Mouse (Mus musculus): ENCODE measurements around the gene Brpf1. TPM values are rescaled to one million over a fixed set of nuclear protein-coding genes. Genes with fewer than 3 reads are reported as not detected.

Brpf1 gene
- polyA plus RNA-seq, 1 experiment from 2014 or later: 6.5 TPM

GRCm38 (mm10) chr6:113272365-113272764 is 34.6 kb upstream of the Brpf1 start:
- no peak for ATAC-seq (ENCODE audit: low FRiP score, low TSS enrichment)
- no peak for TF ChIP-seq CTCF (IDR thresholded peaks at IDR 0.05; ENCODE audit: low read depth)
- no peak for TF ChIP-seq EP300 (optimal IDR thresholded peaks at IDR 0.05)
- Histone ChIP-seq H3K27me3 (ENCODE audit: control insufficient read depth, insufficient read depth, low read length) (no peaks in the 10 kb centered on the region), H3K4me3 (ENCODE audit: low read depth, low read length) (no peak overlapping the region), H3K27ac (replicated peaks) (no peak overlapping the region), H3K4me1 (replicated peaks; ENCODE audit: control insufficient read depth, insufficient read depth) (no peaks in the 10 kb centered on the region), H3K4me2 (replicated peaks; ENCODE audit: low read depth) (no peak overlapping the region), H3K9ac (ENCODE audit: low read length) (no peak overlapping the region), H3K9me3 (ENCODE audit: control insufficient read depth, low read length) (no peaks in the 10 kb centered on the region), H3K36me3 (ENCODE audit: control insufficient read depth, insufficient read depth, low read length) (peaks cover 24% of the 10 kb centered on the region)
- no peak for DNase-seq (ENCODE audit: low spot score)
- 83% methylated on average over 3 of the region's 3 CpGs for WGBS

GRCm38 (mm10) chr6:113276846-113277245 is 30.1 kb upstream of the Brpf1 start:
- H3K9me3 ChIP-seq (ENCODE audit: control insufficient read depth, low read length): no peaks in the 10 kb centered on the region
- TF ChIP-seq EP300 (optimal IDR thresholded peaks at IDR 0.05) (no peak), CTCF (IDR thresholded peaks at IDR 0.05; ENCODE audit: low read depth) (no peak)
- no peak for ATAC-seq (ENCODE audit: low FRiP score, low TSS enrichment)
- WGBS: 72% methylated on average over 4 of the region's 4 CpGs
- H3K27ac ChIP-seq (replicated peaks): no peak overlapping the region
- no peak overlapping the region for H3K9ac ChIP-seq (ENCODE audit: low read length)
- H3K4me1 ChIP-seq (replicated peaks; ENCODE audit: control insufficient read depth, insufficient read depth): no peaks in the 10 kb centered on the region
- H3K4me3 ChIP-seq (ENCODE audit: low read depth, low read length): no peak overlapping the region
- no peak for DNase-seq (ENCODE audit: low spot score)
- H3K36me3 ChIP-seq (ENCODE audit: control insufficient read depth, insufficient read depth, low read length): peaks cover 7% of the 10 kb centered on the region; the same call in 1 of the 2 replicates
- no peak overlapping the region for H3K4me2 ChIP-seq (replicated peaks; ENCODE audit: low read depth)
- no peaks in the 10 kb centered on the region for H3K27me3 ChIP-seq (ENCODE audit: control insufficient read depth, insufficient read depth, low read length)

DNA sequence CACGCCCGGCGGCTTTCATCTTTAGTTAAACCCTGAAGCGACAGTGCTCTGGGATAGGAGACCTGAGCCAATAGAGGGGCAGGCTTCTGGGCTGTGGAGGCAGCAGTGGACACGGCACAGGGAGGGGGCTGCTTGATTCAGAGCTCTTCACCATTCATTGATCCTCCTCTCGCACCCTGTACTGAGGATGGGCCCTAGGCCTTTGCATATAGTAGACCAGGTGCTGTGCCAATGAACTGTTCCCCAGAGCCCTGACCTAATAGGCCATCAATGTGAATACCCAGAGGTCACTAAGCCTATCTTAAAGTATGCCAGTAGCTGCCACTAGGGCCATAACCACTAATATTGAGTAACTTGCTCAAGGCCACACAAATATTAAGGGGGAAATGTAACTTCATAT is 25.3 kb upstream of the Brpf1 start:
- H3K4me3 ChIP-seq (ENCODE audit: low read depth, low read length): no peak overlapping the region
- H3K27me3 ChIP-seq (ENCODE audit: control insufficient read depth, insufficient read depth, low read length): peaks cover 8% of the 10 kb centered on the region; the same call in 1 of the 2 replicates
- WGBS: 66% methylated on average over 6 of the region's 6 CpGs
- H3K36me3 ChIP-seq (ENCODE audit: control insufficient read depth, insufficient read depth, low read length): peaks cover 3% of the 10 kb centered on the region; the same call in 1 of the 2 replicates
- no peaks in the 10 kb centered on the region for H3K9me3 ChIP-seq (ENCODE audit: control insufficient read depth, low read length)
- no peaks in the 10 kb centered on the region for H3K4me1 ChIP-seq (replicated peaks; ENCODE audit: control insufficient read depth, insufficient read depth)
- H3K27ac ChIP-seq (replicated peaks): no peak overlapping the region
- TF ChIP-seq CTCF (IDR thresholded peaks at IDR 0.05; ENCODE audit: low read depth) (no peak), EP300 (optimal IDR thresholded peaks at IDR 0.05) (no peak)
- ATAC-seq (ENCODE audit: low FRiP score, low TSS enrichment) (no peak), DNase-seq (ENCODE audit: low spot score) (no peak)
- H3K4me2 ChIP-seq (replicated peaks; ENCODE audit: low read depth): no peak overlapping the region
- H3K9ac ChIP-seq (ENCODE audit: low read length): no peak overlapping the region

GRCm38 (mm10) chr6:113282101-113282802 is 24.7 kb upstream of the Brpf1 start, which contains the start of gene Cpne9:
Gene Cpne9 (plus strand): TSS chr6:113282307.
- no peak for ATAC-seq (ENCODE audit: low FRiP score, low TSS enrichment)
- 2% methylated on average over 37 of the region's 37 CpGs for WGBS

GRCm38 (mm10) chr6:113282969-113283368 is 24.0 kb upstream of the Brpf1 start:
- Histone ChIP-seq H3K36me3 (ENCODE audit: control insufficient read depth, insufficient read depth, low read length) (peaks cover 3% of the 10 kb centered on the region; the same call in 1 of the 2 replicates), H3K27me3 (ENCODE audit: control insufficient read depth, insufficient read depth, low read length) (peaks cover 8% of the 10 kb centered on the region; the same call in 1 of the 2 replicates), H3K4me2 (replicated peaks; ENCODE audit: low read depth) (peak overlapping the region; percentile 34), H3K4me1 (replicated peaks; ENCODE audit: control insufficient read depth, insufficient read depth) (no peaks in the 10 kb centered on the region), H3K27ac (replicated peaks) (no peak overlapping the region), H3K4me3 (ENCODE audit: low read depth, low read length) (peak overlapping the region; percentile 12; the same call in 1 of the 2 replicates), H3K9ac (ENCODE audit: low read length) (no peak overlapping the region), H3K9me3 (ENCODE audit: control insufficient read depth, low read length) (no peaks in the 10 kb centered on the region)
- whole genome bisulfite sequencing: 1% methylated on average over 21 of the region's 22 CpGs
- TF ChIP-seq CTCF (IDR thresholded peaks at IDR 0.05; ENCODE audit: low read depth): no peak
- TF ChIP-seq EP300 (optimal IDR thresholded peaks at IDR 0.05): no peak
- ATAC-seq (ENCODE audit: low FRiP score, low TSS enrichment) (peak; percentile 30; the same call in 1 of the 2 replicates), DNase-seq (ENCODE audit: low spot score) (peak; percentile 24)

More at GRCm38 (mm10) chr6:113282101-113282802, 24.7 kb upstream of the Brpf1 start, which contains the start of gene Cpne9:
- H3K4me3 ChIP-seq (ENCODE audit: low read depth, low read length): peak within 1 kb of the TSS; percentile 12; the same call in 1 of the 2 replicates
- H3K4me2 ChIP-seq (replicated peaks; ENCODE audit: low read depth): peak within 1 kb of the TSS; percentile 34
- H3K27me3 ChIP-seq (ENCODE audit: control insufficient read depth, insufficient read depth, low read length): peaks cover 8% of the 10 kb centered on the region; the same call in 1 of the 2 replicates
- DNase-seq (ENCODE audit: low spot score): peak; percentile 15
- no peaks in the 10 kb centered on the region for H3K9me3 ChIP-seq (ENCODE audit: control insufficient read depth, low read length)
- H3K36me3 ChIP-seq (ENCODE audit: control insufficient read depth, insufficient read depth, low read length): peaks cover 3% of the 10 kb centered on the region; the same call in 1 of the 2 replicates
- no peaks in the 10 kb centered on the region for H3K4me1 ChIP-seq (replicated peaks; ENCODE audit: control insufficient read depth, insufficient read depth)
- H3K27ac ChIP-seq (replicated peaks): no peak within 1 kb of the TSS
- H3K9ac ChIP-seq (ENCODE audit: low read length): no peak within 1 kb of the TSS
- TF ChIP-seq CTCF (IDR thresholded peaks at IDR 0.05; ENCODE audit: low read depth) (peak; percentile 12; the same call in 1 of the 2 replicates), EP300 (optimal IDR thresholded peaks at IDR 0.05) (no peak)

DNA sequence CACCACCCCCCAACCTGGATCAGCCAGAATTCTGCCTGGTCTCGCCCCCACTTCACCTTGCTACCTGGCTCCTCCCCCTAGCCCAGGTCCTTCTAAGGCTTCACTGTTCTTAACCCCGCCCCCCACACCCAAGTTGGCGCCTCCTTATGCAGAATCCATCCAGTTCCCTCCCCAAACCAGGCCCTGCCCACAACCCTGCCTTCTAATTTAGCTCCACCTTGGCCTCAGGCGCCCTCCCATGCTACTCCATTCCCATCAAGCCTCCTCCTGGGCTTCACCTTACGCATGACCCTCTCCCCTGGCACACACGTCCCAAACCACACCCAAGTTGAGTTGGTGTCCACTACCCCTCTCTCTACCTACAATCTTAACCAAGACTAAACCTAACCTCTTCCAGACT is 23.4 kb upstream of the Brpf1 start:
- Histone ChIP-seq H3K4me2 (replicated peaks; ENCODE audit: low read depth) (peak overlapping the region; percentile 34), H3K4me3 (ENCODE audit: low read depth, low read length) (0 out of 2 replicates have a peak overlapping the region, but pooled peaks have one; percentile 12), H3K4me1 (replicated peaks; ENCODE audit: control insufficient read depth, insufficient read depth) (no peaks in the 10 kb centered on the region), H3K9ac (ENCODE audit: low read length) (no peak overlapping the region), H3K36me3 (ENCODE audit: control insufficient read depth, insufficient read depth, low read length) (peaks cover 3% of the 10 kb centered on the region; the same call in 1 of the 2 replicates), H3K27me3 (ENCODE audit: control insufficient read depth, insufficient read depth, low read length) (peaks cover 8% of the 10 kb centered on the region; the same call in 1 of the 2 replicates), H3K27ac (replicated peaks) (no peak overlapping the region), H3K9me3 (ENCODE audit: control insufficient read depth, low read length) (no peaks in the 10 kb centered on the region)
- TF ChIP-seq EP300 (optimal IDR thresholded peaks at IDR 0.05): no peak
- TF ChIP-seq CTCF (IDR thresholded peaks at IDR 0.05; ENCODE audit: low read depth): no peak
- ATAC-seq (ENCODE audit: low FRiP score, low TSS enrichment) (peak; percentile 38; the same call in 1 of the 2 replicates), DNase-seq (ENCODE audit: low spot score) (peak; percentile 36)
- WGBS: 15% methylated on average over 6 of the region's 6 CpGs
